Mouse (Mus musculus) thymus, postnatal 0 days (tissue): ENCODE data around the gene Ybx1. TPM values are rescaled to one million over a fixed set of nuclear protein-coding genes. Genes with fewer than 3 reads are reported as not detected.

Experiments
- DNase-seq: peaks from one replicate; pipeline ENCODE4 v3.0.0-alpha.2; 2015; ENCODE audit warnings: low spot score
- polyA plus RNA-seq: library from polyadenylated mRNA; unstranded; fragments of >200 nt; fragmentation: Nextera tagmentation; extraction: Ambion mirVana; gene quantifications from 2 replicates; pipeline ENCODE4 v1.2.1, GENCODE M21; 2015

Ybx1 gene
- polyA plus RNA-seq, 1 experiment from 2014 or later, result 561 TPM

GRCm38 (mm10) chr4:119238661-119239060, 55.7 kb downstream of the Ybx1 start:
- no peak for DNase-seq

GRCm38 (mm10) chr4:119234348-119234747, 60.1 kb downstream of the Ybx1 start:
- DNase-seq, result no peak

- DNase-seq, result peak; percentile 23
Measured at GRCm38 (mm10) chr4:119233256-119233901, 61.0 kb downstream of the Ybx1 start.

GRCm38 (mm10) chr4:119232410-119233255, 61.8 kb downstream of the Ybx1 start, which contains the start of the genes AU022252 and P3h1:
Gene AU022252 (minus strand): TSS chr4:119232712.
Gene P3h1 (plus strand): TSS chr4:119232915.
- peak; percentile 100 for DNase-seq

Other genes starting within 250 kb of the Ybx1 start
- 19.9 and 21.4 TPM in 2 replicates for gene Slc2a1, start 185.9 kb downstream of the Ybx1 start, polyA plus RNA-seq
- 3.6 and 7.2 TPM in 2 replicates for gene Zfp691, start 120.4 kb downstream of the Ybx1 start, polyA plus RNA-seq
- gene Ermap, start 104.6 kb downstream of the Ybx1 start, polyA plus RNA-seq, result 0.31 and 0.66 TPM in 2 replicates
- gene Svbp, start 99.3 kb downstream of the Ybx1 start, polyA plus RNA-seq, result 136 TPM in 2 replicates
- gene Tmem269, start 76.4 kb downstream of the Ybx1 start, polyA plus RNA-seq, result 0.12 TPM in 1 of 2 replicates, not detected in the other
- gene AU022252, start 61.9 kb downstream of the Ybx1 start, polyA plus RNA-seq, result 21.6 and 22.2 TPM in 2 replicates
- gene P3h1, start 61.7 kb downstream of the Ybx1 start, polyA plus RNA-seq, result 6.5 and 6.9 TPM in 2 replicates
- 0.14 TPM in 1 of 2 replicates, not detected in the other for gene Cldn19, start 39.2 kb downstream of the Ybx1 start, polyA plus RNA-seq
- 135 and 144 TPM in 2 replicates for gene Ppih, start 25.9 kb upstream of the Ybx1 start, polyA plus RNA-seq
- gene Ccdc30, start 120.9 kb upstream of the Ybx1 start, polyA plus RNA-seq, result 17.3 and 22.1 TPM in 2 replicates
- gene Ppcs, start 127.8 kb upstream of the Ybx1 start, polyA plus RNA-seq, result 41.9 and 43.8 TPM in 2 replicates
- gene Zmynd12, start 128.2 kb upstream of the Ybx1 start, polyA plus RNA-seq, result 0.41 and 0.46 TPM in 2 replicates
- gene Rimkla, start 198.0 kb upstream of the Ybx1 start, polyA plus RNA-seq, result 0.21 and 0.25 TPM in 2 replicates
- 11.4 and 13.5 TPM in 2 replicates for gene Foxj3, start 242.4 kb upstream of the Ybx1 start, polyA plus RNA-seq
- 3.1 and 4.2 TPM in 2 replicates for gene Frg2f1, start 244.9 kb upstream of the Ybx1 start, polyA plus RNA-seq